Mouse (Mus musculus) lung, postnatal 4 days (tissue): ENCODE measurements around the gene Shc4.

ENCODE experiments used
- DNase-seq, 2 experiments: peaks; one replicate each; pipeline ENCODE4 v3.0.0; 2021

Shc4 gene

GRCm38 (mm10) chr2:125628487-125628886, 95.5 kb downstream of the Shc4 start:
- DNase-seq = no peak

GRCm38 (mm10) chr2:125626536-125626935, 97.4 kb downstream of the Shc4 start:
- no peak for DNase-seq

- peak; percentile 98 to 99 for DNase-seq
Observed at GRCm38 (mm10) chr2:125624837-125625351, 99.1 kb downstream of the Shc4 start, which contains the start of gene Cep152. TSS of gene Cep152 (minus strand) at chr2:125625113.

- no peak for DNase-seq
Observed at GRCm38 (mm10) chr2:125624127-125624685, 99.7 kb downstream of the Shc4 start.

GRCm38 (mm10) chr2:125623211-125623610, 100.7 kb downstream of the Shc4 start:
- DNase-seq = no peak

GRCm38 (mm10) chr2:125620213-125620907, 103.6 kb downstream of the Shc4 start:
- no peak for DNase-seq

GRCm38 (mm10) chr2:125615858-125616424, 108.0 kb downstream of the Shc4 start:
- DNase-seq = no peak

GRCm38 (mm10) chr2:125615440-125615839, 108.5 kb downstream of the Shc4 start:
- DNase-seq = no peak

GRCm38 (mm10) chr2:125606220-125606845, 117.6 kb downstream of the Shc4 start:
- DNase-seq = peak; percentile 66 to 87

- peak; percentile 78 to 81 for DNase-seq
Observed at GRCm38 (mm10) chr2:125604646-125605045, 119.3 kb downstream of the Shc4 start.

GRCm38 (mm10) chr2:125602970-125603369, 121.0 kb downstream of the Shc4 start:
- DNase-seq = no peak

GRCm38 (mm10) chr2:125598958-125599357, 125.0 kb downstream of the Shc4 start:
- no peak for DNase-seq

GRCm38 (mm10) chr2:125598251-125598650, 125.7 kb downstream of the Shc4 start:
- no peak for DNase-seq

GRCm38 (mm10) chr2:125594786-125595185, 129.2 kb downstream of the Shc4 start:
- no peak for DNase-seq

- no peak for DNase-seq
Observed at GRCm38 (mm10) chr2:125594072-125594471, 129.9 kb downstream of the Shc4 start.

GRCm38 (mm10) chr2:125591895-125592294, 132.1 kb downstream of the Shc4 start:
- DNase-seq = no peak

- DNase-seq = no peak
Observed at GRCm38 (mm10) chr2:125589287-125589686, 134.7 kb downstream of the Shc4 start.

GRCm38 (mm10) chr2:125581081-125581480, 142.9 kb downstream of the Shc4 start:
- no peak for DNase-seq

- DNase-seq = no peak
Observed at GRCm38 (mm10) chr2:125577670-125578069, 146.3 kb downstream of the Shc4 start.
